In genomic region chr5:28450126-28450890, GRCm38 (mm10) we compare ENCODE assay signal across 14 mouse cellular contexts. TPM values are rescaled to one million over a fixed set of nuclear protein-coding genes. Genes with fewer than 3 reads are reported as not detected.
DNase-seq lines count a peak whose midpoint lies in the region; ATAC-seq lines count a peak whose summit lies in the region.
"Had no signal": no experiment of that assay in that cellular context is flagged by ENCODE, and none has a peak within 500 bp of the region (broad histone marks: within the 10 kb centered on the region; RNA-seq: fewer than 3 reads in every experiment).

No protein-coding gene starts in this region.

- no peaks in the 10 kb centered on the region for H3K9me3 ChIP-seq in intestine, embryonic 14.5 days (ENCODE audit: control insufficient read depth, low read length)
- H3K9me3 ChIP-seq in intestine, embryonic 16.5 days (ENCODE audit: control insufficient read depth, low read length) = no peaks in the 10 kb centered on the region
- no peaks in the 10 kb centered on the region for H3K9me3 ChIP-seq in neural tube, embryonic 15.5 days (replicated peaks)
- H3K9me3 ChIP-seq: embryonic facial prominence, embryonic 13.5 days; forebrain, embryonic 13.5 days; heart, embryonic 15.5 days; hindbrain, embryonic 10.5 days had no signal

- H3K4me2 ChIP-seq in intestine, embryonic 14.5 days (ENCODE audit: low read length) = no peak overlapping the region
- H3K4me2 ChIP-seq in intestine, embryonic 16.5 days (ENCODE audit: low read depth, low read length) = no peak overlapping the region
- no peak overlapping the region for H3K4me2 ChIP-seq in neural tube, embryonic 15.5 days
- H3K4me2 ChIP-seq: embryonic facial prominence, embryonic 13.5 days; forebrain, embryonic 13.5 days; heart, embryonic 15.5 days; hindbrain, embryonic 14.5 days had no signal

- no peak for ATAC-seq in intestine, embryonic 14.5 days (replicated peaks; ENCODE audit: low FRiP score, low TSS enrichment, low read depth)
- no peak for ATAC-seq in intestine, embryonic 16.5 days
- no peak for ATAC-seq in neural tube, embryonic 15.5 days (ENCODE audit: low FRiP score)

- no peaks in the 10 kb centered on the region for H3K4me1 ChIP-seq in intestine, embryonic 14.5 days (replicated peaks; ENCODE audit: control insufficient read depth, insufficient read depth, low read length)
- H3K4me1 ChIP-seq in intestine, embryonic 16.5 days (ENCODE audit: control insufficient read depth, insufficient read depth, low read length) = no peaks in the 10 kb centered on the region
- H3K4me1 ChIP-seq in neural tube, embryonic 15.5 days = no peaks in the 10 kb centered on the region
- H3K4me1 ChIP-seq: embryonic facial prominence, embryonic 13.5 days; forebrain, embryonic 13.5 days; heart, embryonic 15.5 days had no signal

- no peaks in the 10 kb centered on the region; the same call in 1 of the 2 replicates for H3K27me3 ChIP-seq in intestine, embryonic 14.5 days (replicated peaks; ENCODE audit: control insufficient read depth, insufficient read depth, low read length)
- no peaks in the 10 kb centered on the region; the same call in 1 of the 2 replicates for H3K27me3 ChIP-seq in intestine, embryonic 16.5 days (replicated peaks; ENCODE audit: control insufficient read depth, insufficient read depth, low read length)
- peaks cover 21% of the 10 kb centered on the region for H3K27me3 ChIP-seq in neural tube, embryonic 15.5 days (replicated peaks)

- H3K4me3 ChIP-seq in intestine, embryonic 14.5 days (ENCODE audit: low read depth, low read length) = no peak overlapping the region
- H3K4me3 ChIP-seq in intestine, embryonic 16.5 days (ENCODE audit: low read length) = no peak overlapping the region
- no peak overlapping the region for H3K4me3 ChIP-seq in neural tube, embryonic 15.5 days (replicated peaks)
- H3K4me3 ChIP-seq: embryonic facial prominence, embryonic 13.5 days; forebrain, embryonic 13.5 days; gastrocnemius, adult 2 months; heart, embryonic 15.5 days; hindbrain, embryonic 10.5 days had no signal

- peak; percentile 48 for DNase-seq in intestine, embryonic 14.5 days (ENCODE audit: low spot score)
- DNase-seq in neural tube, embryonic 10.5 days (ENCODE audit: extremely low spot score, low spot score) = peak; percentile 9
- peak; percentile 14 to 34 for DNase-seq in urinary bladder, postnatal 4 days (ENCODE audit: low spot score in 2 of 2)
- DNase-seq in urinary bladder, postnatal 14 days (ENCODE audit: low spot score) = no peak
- DNase-seq in kidney, postnatal 36 days = no peak
- DNase-seq: gastrocnemius, postnatal 25 days had no signal

- H3K36me3 ChIP-seq in intestine, embryonic 14.5 days (ENCODE audit: control insufficient read depth, insufficient read depth, low read length) = no peaks in the 10 kb centered on the region
- H3K36me3 ChIP-seq in intestine, embryonic 16.5 days (ENCODE audit: control insufficient read depth, insufficient read depth, low read length) = no peaks in the 10 kb centered on the region
- no peaks in the 10 kb centered on the region for H3K36me3 ChIP-seq in neural tube, embryonic 15.5 days
- H3K36me3 ChIP-seq: embryonic facial prominence, embryonic 13.5 days; heart, embryonic 15.5 days; hindbrain, embryonic 10.5 days had no signal

- H3K27ac ChIP-seq in intestine, embryonic 14.5 days (ENCODE audit: low read depth) = no peak overlapping the region
- H3K27ac ChIP-seq in intestine, embryonic 16.5 days (ENCODE audit: low read length) = no peak overlapping the region
- no peak overlapping the region for H3K27ac ChIP-seq in neural tube, embryonic 15.5 days (replicated peaks)
- H3K27ac ChIP-seq: embryonic facial prominence, embryonic 13.5 days; forebrain, embryonic 13.5 days; gastrocnemius, adult 2 months; heart, embryonic 15.5 days; hindbrain, embryonic 10.5 days; hindbrain, embryonic 14.5 days had no signal

- WGBS in intestine, embryonic 14.5 days = 63% methylated on average over 3 of the region's 3 CpGs
- 67% methylated on average over 3 of the region's 3 CpGs for WGBS in intestine, embryonic 16.5 days
- WGBS in neural tube, embryonic 15.5 days = 63% methylated on average over 3 of the region's 3 CpGs

- H3K9ac ChIP-seq in intestine, embryonic 14.5 days (ENCODE audit: low read length) = no peak overlapping the region
- H3K9ac ChIP-seq in intestine, embryonic 16.5 days (ENCODE audit: low read depth, low read length) = no peak overlapping the region
- H3K9ac ChIP-seq in neural tube, embryonic 15.5 days (replicated peaks) = no peak overlapping the region
- H3K9ac ChIP-seq: embryonic facial prominence, embryonic 13.5 days; forebrain, embryonic 13.5 days; heart, embryonic 15.5 days; hindbrain, embryonic 14.5 days had no signal

RNA-seq across cellular contexts. Expression of gene Shh, which starts 16.7 kb away (rescaled TPM):
- 7.8 and 8.9 TPM in 2 replicates for polyA plus RNA-seq in intestine, embryonic 14.5 days (2014; fragmentation: Nextera tagmentation; extraction: Ambion mirVana)
- 2.8 TPM in 2 replicates for polyA plus RNA-seq in intestine, embryonic 16.5 days (2015; fragmentation: Nextera tagmentation; extraction: Ambion mirVana)
- 1.5 and 2.7 TPM in 2 replicates for polyA plus RNA-seq in neural tube, embryonic 15.5 days (2015; fragmentation: Nextera tagmentation; extraction: Ambion mirVana)

Comparison
In these comparisons a context has a peak if more than half of its experiments do, and no peak if none do; other contexts are left out.
1. DNase-seq: peak in intestine, embryonic 14.5 days (single experiment), neural tube, embryonic 10.5 days (single experiment) and urinary bladder, postnatal 4 days (2 of 2); none in urinary bladder, postnatal 14 days (single experiment) and kidney, postnatal 36 days (0 of 2).